Mouse (Mus musculus) hindlimb bud, embryonic 11.5 days (tissue): Measurements from ENCODE around the gene AW146154.
A peak's percentile ranks its signal among the peaks of the same experiment; 100 is the strongest.
"Not testable (repeated sequence)": the region's sequence is repeated elsewhere in the genome, so short reads cannot be mapped to it uniquely, and the experiment has no call there.

ENCODE experiments used
- DNase-seq: peaks from one replicate; pipeline ENCODE4 v3.0.0-alpha.2; 2012; ENCODE audit warnings: low read depth, low spot score; ENCODE audit errors: extremely low spot score

The AW146154 gene

DNA sequence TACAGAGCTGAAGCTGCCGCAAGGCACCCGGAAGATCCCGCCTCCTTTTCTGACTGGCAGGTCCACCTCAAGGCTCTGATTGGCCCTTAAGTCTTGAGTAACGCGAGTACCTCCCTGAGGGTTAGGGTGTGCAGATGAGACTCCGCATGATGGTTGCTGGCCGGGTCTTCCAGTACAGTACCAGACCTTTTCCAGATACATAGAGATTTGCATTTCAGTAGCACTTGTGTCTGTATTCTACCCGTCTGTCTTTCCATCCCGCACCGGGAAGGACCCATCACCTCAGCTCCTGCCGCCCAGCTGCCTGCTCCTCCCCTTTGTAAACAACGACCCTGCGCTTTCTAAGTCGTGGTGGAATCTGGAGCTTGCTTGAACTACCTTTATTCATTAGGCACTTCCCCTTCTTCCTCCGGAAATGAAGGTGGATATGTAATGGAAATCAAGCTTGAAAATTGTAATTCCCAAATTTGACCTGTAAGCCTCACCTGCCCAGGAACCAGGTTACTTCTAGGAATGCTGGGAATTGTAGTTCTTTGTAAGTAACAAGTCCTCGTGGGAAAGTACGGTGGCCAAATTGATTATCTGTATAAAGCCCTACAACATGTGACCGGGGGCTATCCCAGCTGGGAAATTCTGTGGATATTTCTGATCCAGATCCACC, at the start of gene AW146154, which contains the start of gene Gm20449:
Gene AW146154, minus strand, starts transcription at position 502 of the 661 bp plus-strand sequence.
Gene Gm20449, minus strand, starts transcription at position 29 of the 661 bp plus-strand sequence.
- peak; percentile 75 for DNase-seq

GRCm38 (mm10) chr7:41512672-41513071, 13.0 kb upstream of the AW146154 start:
- DNase-seq = no peak

DNA sequence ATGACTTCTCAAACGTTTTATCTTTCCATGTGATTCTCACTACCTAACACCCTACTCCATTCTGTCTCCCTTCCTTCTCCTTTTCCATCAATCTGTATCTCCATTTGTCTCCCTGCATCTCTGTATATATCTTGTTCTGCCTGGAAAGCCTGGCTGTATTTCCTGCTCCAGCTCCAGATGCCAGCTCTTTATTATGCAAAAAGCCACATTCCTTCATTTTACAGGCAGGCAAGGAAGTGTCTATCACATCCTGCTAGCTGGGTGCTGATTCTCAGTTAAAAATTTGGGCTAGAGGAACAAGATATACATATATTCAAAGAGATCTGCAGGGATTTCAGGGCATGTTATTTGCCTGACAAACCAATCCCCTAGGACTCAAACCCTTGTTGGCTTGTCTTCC, 12.5 kb upstream of the AW146154 start:
- no peak for DNase-seq

DNA sequence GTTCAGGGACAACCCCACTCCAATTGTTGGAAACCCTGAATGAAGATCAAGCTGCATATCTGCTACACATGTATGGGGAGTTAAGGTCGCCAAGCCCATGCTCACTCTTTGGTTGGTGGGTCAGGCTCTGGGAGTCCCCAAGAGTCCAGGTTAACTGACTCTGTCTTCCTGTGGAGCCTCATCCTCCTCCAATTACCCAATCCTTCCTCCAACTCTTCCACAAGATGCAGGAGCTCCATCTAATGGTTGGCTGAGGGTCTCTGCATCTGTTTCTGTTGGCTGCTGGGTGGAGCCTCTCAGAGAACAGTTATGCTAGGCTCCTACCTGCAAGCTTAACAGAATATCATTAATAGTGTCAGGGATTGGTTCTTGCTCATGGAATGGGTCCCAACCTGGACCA, 2.7 kb upstream of the AW146154 start:
- no peak for DNase-seq

- no peak for DNase-seq
These were observed 653 bp upstream of the AW146154 start for GRCm38 (mm10) chr7:41500151-41500934.

GRCm38 (mm10) chr7:41499018-41499388, 687 bp downstream of the AW146154 start:
- not testable (repeated sequence) for DNase-seq

DNA sequence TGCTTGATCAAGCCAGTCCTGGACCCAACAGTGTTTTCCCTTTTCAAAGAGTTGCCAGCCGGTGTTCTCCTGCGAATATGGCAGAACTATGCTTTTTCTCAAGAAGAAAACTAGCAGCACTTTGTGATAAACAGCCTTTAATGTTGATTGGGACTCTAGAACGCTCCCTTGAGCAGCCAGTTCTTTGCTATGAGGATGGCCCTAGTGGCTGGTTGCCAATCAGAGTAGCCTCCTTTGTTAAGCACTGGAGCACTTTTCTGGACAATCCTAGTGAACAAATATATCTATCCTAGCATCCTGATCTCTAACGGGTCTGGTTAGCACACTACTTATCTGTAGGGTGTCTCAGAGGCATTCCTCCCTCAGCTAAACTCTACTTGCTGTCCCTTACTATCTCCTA, 1.2 kb downstream of the AW146154 start:
- DNase-seq = not testable (repeated sequence)

DNA sequence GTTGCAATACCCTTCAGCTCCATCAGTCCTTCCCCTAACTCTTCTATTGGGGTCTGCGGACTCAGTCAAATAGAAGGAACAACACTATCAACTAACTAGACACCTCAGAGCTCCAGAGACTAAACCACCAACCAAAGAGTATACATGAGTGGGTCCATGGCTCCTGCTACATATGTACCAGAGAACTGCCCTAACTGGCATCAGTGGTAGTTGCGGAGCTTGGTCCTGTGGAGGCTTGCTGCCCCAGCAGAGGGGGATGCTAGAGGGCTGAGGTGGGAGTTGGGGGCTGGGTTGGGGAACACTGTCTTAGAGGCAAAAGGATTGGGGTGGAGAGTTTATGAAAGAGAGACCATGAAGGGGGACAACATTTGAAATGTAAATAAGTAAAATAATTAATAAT, 1.8 kb downstream of the AW146154 start:
- DNase-seq = no peak

DNA sequence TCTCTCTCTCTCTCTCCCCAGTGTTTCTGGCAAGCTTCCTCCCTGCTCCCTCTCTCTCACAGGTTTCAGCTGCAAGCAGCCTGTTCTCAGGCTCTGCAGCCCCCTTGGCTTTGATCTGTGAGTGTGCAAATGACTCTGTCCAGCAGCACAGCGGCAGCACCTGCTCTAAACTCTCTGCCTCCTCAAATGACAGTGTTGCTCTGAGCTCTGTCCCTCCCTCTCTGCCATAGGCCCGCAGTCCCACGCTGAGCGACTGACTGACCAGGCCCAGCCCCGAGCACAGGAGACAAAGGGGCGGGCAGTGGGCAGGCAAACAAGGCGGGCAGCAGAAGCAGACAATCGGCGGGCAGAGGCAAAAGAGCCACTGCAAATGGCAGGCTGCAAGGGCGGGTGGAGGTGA, 47.8 kb downstream of the AW146154 start:
- DNase-seq = no peak

DNA sequence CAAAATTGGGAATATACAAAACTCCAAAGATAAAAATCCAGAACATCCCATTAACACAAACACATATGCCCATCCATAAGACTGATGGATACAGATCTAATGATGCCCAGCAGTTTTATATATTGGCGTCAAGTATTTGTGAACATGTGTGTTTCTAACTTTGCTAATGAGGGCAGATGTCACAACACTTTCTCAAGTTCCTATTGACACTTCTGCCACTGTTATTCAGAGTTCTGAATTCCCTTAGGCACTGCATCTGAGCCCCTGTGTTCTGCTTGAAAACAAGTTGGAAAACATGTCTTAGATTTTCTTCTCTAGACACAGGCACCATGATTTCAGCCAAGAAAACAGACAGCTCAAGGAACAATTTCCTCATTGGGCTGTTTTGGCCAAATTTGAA, 51.1 kb downstream of the AW146154 start, which contains the start of gene Vmn2r57:
Gene Vmn2r57, minus strand, starts transcription at position 101 of the 400 bp plus-strand sequence.
- not testable (repeated sequence) for DNase-seq
